Mouse (Mus musculus): ENCODE results near the gene Fam117a. TPM values are rescaled to one million over a fixed set of nuclear protein-coding genes. Genes with fewer than 3 reads are reported as not detected.

Gene Fam117a
- 2.4 and 3.0 TPM in 2 replicates for polyA plus RNA-seq (2015; fragmentation: Nextera tagmentation; extraction: Ambion mirVana)

DNA sequence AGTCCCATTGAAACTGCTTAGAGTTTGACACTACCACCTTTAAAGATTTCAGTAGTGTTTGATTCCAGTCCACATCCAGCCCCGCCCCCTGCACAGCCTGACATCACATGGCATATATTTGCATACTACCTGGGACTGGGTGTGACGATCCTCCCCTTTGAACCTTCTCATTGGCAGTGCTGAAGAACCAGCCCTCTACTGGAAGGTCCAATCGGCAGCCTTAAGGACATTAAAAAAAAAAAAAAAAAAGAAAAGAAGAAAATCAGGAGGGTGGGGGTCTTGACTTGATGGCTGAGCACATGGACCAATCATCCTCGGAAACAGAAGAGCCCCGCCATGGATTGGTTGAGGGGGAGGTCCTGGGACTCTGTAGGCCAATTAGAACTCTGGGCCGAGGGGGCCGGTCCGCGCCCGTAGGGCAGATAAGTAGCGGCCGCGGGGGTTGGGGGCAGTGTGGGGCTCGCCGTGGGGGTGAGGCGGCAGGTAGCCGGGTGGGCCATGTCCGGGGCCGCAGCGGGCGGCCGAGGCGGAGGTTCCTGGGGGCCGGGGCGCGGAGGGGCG is at the start of gene Fam117a:
Fam117a (plus strand) TSS at position 451 of the 561 bp plus-strand sequence.

DNA sequence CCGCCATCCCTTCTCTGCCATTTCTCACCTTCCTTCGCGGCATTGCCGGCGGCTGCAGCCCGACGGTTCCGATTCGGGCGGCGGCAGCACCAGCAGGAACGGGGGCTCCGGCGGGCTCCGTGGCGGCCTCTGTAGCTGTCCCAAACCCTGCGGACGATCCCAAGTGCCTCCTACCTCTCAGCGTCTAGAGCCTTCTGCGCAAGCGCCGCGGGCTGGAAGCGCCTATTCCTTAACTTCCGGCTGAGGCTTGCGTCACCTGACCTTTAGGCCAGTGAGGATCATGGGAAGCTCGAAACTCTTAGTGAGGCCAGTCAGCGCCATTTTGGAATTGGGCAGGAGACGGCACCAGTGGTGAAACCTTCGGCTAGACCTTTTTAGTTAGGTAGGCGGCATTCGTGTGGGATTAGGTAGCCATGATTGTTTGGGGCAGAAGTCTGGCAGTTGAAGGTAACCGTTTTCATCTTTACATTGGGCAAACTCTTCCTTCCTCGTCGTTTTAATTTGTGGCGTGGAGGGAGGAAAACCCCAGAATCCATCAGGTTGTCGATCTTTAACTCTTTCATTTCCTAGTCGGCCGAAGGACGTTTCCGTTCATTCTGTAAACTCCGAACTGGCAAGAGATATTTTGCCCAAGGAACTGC is 26.7 kb upstream of the Fam117a start, which contains the start of gene Kat7:
Kat7 (minus strand) TSS at position 240 of the 641 bp plus-strand sequence.

DNA sequence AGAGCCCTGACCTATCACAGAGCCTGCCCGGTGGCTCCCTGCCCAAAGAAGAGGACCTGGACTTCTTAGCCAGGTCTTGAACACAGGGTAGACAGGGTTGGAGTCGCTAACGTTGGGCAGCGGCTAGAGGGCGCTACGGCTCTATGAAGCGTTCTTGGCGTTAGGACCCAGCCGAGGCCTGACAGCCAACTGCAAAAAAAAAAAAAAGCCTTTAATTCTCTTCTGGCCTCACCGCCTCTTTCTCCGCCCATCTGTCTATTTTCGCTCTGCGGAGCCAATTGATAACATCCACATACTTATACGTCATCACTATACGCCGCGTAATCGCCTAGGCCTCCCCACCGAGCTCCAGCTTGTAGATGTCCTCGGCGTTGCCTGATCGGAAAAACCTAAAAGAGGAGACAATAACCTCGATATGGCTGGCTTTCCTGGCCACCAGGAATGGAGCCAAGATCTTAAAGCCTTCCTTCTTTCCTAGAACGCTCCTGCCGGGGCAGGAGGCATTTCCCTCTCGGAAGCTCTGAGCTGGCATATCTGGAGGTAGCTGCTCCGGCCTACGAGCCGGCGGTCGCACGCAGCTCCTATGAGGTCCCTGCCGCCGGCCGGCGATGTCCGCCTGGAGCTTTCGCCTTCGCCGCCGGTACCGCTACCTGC is 47.6 kb downstream of the Fam117a start, which contains the start of gene Slc35b1:
Slc35b1 (plus strand) TSS at position 374 of the 654 bp plus-strand sequence.

DNA sequence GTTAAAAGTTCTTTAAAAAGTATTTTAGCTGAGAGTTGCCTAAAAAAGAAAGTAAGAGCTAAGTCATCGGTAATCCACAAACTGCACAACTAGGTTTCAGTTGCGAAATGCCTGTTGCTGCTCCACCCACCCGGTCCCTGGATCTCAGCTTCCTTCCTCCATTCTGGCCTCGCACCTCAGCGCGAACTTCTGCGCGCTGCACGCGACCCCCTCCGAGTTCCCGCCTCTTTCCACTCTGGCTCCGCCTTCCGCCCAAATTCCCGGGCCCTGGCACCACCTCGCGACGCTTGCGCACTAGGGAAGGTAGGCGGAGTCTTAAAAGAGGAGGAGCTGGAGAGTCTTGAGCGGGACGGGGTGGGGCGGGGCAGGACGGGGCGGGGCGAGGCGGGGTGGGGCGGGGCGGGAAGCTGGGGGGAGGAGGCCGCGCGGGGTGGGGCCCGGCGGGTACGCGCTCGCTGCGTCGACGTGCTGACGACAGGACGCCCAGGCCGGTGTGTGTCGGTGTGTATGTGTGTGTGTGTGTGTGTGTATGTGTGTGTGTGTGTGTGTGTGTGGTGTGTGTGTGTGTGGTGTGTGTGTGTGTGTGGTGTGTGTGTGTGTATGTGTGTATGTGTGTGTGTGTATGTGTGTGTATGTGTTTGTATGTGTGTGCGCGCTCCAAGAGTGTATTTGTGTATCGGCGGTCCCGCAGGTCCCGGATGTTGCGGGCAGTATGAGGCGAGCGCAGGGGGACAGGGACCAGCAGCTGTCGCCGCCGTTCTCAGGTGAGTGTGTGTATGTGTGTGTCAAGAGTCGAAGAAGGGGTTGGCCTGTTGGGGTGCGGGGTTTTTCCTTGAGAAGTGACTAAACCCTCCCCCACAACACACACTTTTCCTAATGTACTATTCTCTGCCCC is 77.1 kb downstream of the Fam117a start, which contains the start of gene Spop:
Spop (plus strand) TSS at position 440 of the 895 bp plus-strand sequence.

Other genes starting within 250 kb of the Fam117a start
- gene Dlx3, start 216.9 kb upstream of the Fam117a start, polyA plus RNA-seq (2015; fragmentation: Nextera tagmentation; extraction: Ambion mirVana): 0.11 and 0.37 TPM in 2 replicates
- gene Dlx4, start 190.8 kb upstream of the Fam117a start, polyA plus RNA-seq (2015; fragmentation: Nextera tagmentation; extraction: Ambion mirVana): 0.13 TPM in 1 of 2 replicates, not detected in the other
- gene Tac4, start 75.5 kb upstream of the Fam117a start, polyA plus RNA-seq (2015; fragmentation: Nextera tagmentation; extraction: Ambion mirVana): not detected in 2 replicates
- 46.9 and 51.9 TPM in 2 replicates for gene Kat7, start 26.8 kb upstream of the Fam117a start, polyA plus RNA-seq (2015; fragmentation: Nextera tagmentation; extraction: Ambion mirVana)
- 145 and 147 TPM in 2 replicates for gene Slc35b1, start 47.7 kb downstream of the Fam117a start, polyA plus RNA-seq (2015; fragmentation: Nextera tagmentation; extraction: Ambion mirVana)
- gene Spop, start 77.1 kb downstream of the Fam117a start, polyA plus RNA-seq (2015; fragmentation: Nextera tagmentation; extraction: Ambion mirVana): 189 and 192 TPM in 2 replicates
- gene Nxph3, start 177.6 kb downstream of the Fam117a start, polyA plus RNA-seq (2015; fragmentation: Nextera tagmentation; extraction: Ambion mirVana): 2.8 and 2.9 TPM in 2 replicates

Data from neural tube, postnatal 0 days (tissue).